ENCODE assay signal across 8 mouse cellular contexts in the genomic region with DNA sequence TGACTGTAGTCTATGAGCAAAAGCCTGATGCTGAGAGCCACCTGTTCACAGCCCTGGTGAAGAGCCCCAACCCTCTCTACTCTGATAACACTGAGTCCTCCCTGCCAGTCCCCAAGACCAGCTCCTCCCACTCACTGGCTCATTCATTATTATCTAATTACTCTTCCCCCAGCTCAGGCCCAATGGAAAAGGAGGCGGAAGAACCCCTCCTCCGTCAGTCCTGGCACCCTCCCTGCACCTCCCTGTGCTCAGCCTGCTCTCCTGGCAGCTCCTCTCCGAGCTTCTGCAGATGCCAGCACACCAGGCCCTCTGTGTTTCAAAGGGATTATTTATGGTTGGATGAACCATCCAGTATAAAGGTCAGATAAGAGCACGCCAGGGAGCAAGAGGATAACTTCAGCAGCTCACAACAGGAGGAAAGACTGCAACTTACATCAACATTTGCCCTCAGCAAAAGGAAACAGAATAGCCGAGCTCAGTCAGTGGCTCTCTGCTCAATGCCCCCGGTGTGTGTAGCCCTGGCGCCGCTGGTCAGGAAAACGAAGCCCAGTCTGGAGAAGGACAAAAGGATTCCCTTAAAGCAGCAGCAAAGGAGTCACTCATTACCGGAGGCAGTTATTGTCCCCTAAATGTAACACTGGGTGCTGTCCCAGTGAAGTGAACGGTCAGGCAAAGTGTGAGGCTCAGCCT. TPM values are rescaled to one million over a fixed set of nuclear protein-coding genes. Genes with fewer than 3 reads are reported as not detected.
DNase-seq lines count a peak whose midpoint lies in the region; ATAC-seq lines count a peak whose summit lies in the region.

No protein-coding gene starts in this region.

- H3K9me3 ChIP-seq in heart, embryonic 12.5 days (replicated peaks) = no peaks in the 10 kb centered on the region
- H3K9me3 ChIP-seq in liver, embryonic 11.5 days (ENCODE audit: control insufficient read depth, low read length) = no peaks in the 10 kb centered on the region

- ATAC-seq in erythroblast, adult 5-6 weeks (replicated peaks; ENCODE audit: low FRiP score, poor library complexity, severe bottlenecking) = peak; percentile 84
- ATAC-seq in heart, embryonic 12.5 days (ENCODE audit: insufficient number of reproducible peaks, low FRiP score) = peak; percentile 74
- peak; percentile 95 for ATAC-seq in liver, embryonic 11.5 days (replicated peaks; ENCODE audit: low FRiP score)

- H3K4me3 ChIP-seq in heart, embryonic 12.5 days = no peak overlapping the region
- H3K4me3 ChIP-seq in liver, embryonic 11.5 days (ENCODE audit: low read depth, low read length) = no peak overlapping the region

- WGBS in heart, embryonic 12.5 days = 25% methylated on average over 11 of the region's 11 CpGs
- 48% methylated on average over 11 of the region's 11 CpGs for WGBS in liver, embryonic 11.5 days

- H3K27ac ChIP-seq in heart, embryonic 12.5 days (ENCODE audit: poor library complexity, severe bottlenecking) = peak overlapping the region; percentile 90
- peak overlapping the region; percentile 70 for H3K27ac ChIP-seq in liver, embryonic 11.5 days (ENCODE audit: low read depth, low read length)

- H3K27me3 ChIP-seq in heart, embryonic 12.5 days (replicated peaks) = no peaks in the 10 kb centered on the region
- no peaks in the 10 kb centered on the region for H3K27me3 ChIP-seq in liver, embryonic 11.5 days (replicated peaks; ENCODE audit: control insufficient read depth, insufficient read depth, low read length)

- H3K4me1 ChIP-seq in heart, embryonic 12.5 days (replicated peaks) = peaks cover 48% of the 10 kb centered on the region
- peaks cover 21% of the 10 kb centered on the region for H3K4me1 ChIP-seq in liver, embryonic 11.5 days (replicated peaks; ENCODE audit: control insufficient read depth, insufficient read depth, low read length)

- H3K4me2 ChIP-seq in heart, embryonic 12.5 days = peak overlapping the region; percentile 39
- H3K4me2 ChIP-seq in liver, embryonic 11.5 days = peak overlapping the region; percentile 44

- DNase-seq in MN1 (ENCODE audit: low spot score) = peak; percentile 92
- peak; percentile 75 for DNase-seq in adrenal gland, postnatal 25 days
- peak; percentile 95 for DNase-seq in kidney, adult 9 months
- DNase-seq in liver, embryonic 11.5 days (ENCODE audit: low spot score) = no peak
- peak; percentile 95 for DNase-seq in retina, postnatal 1 day
- DNase-seq in spleen, adult 12 weeks (ENCODE audit: low spot score) = no peak

- H3K9ac ChIP-seq in heart, embryonic 12.5 days = peak overlapping the region; percentile 63
- H3K9ac ChIP-seq in liver, embryonic 11.5 days (ENCODE audit: low read depth, low read length) = 0 out of 2 replicates have a peak overlapping the region, but pooled peaks have one; percentile 38

- no peaks in the 10 kb centered on the region for H3K36me3 ChIP-seq in heart, embryonic 12.5 days
- H3K36me3 ChIP-seq in liver, embryonic 11.5 days (ENCODE audit: control insufficient read depth, insufficient read depth, low read length) = no peaks in the 10 kb centered on the region

RNA-seq across cellular contexts. Expression of gene Sema4d, which starts 16.4 kb away (rescaled TPM):
- 15.4 and 22.0 TPM in 2 replicates for total RNA-seq in adrenal gland, postnatal 25 days (2021)
- 14.8 and 18.8 TPM in 2 replicates for total RNA-seq in erythroblast, adult 5-6 weeks (2015; ENCODE audit: low replicate concordance)
- total RNA-seq in erythroblast, adult 5-6 weeks (2017; ENCODE audit: low replicate concordance) = 6.5 and 7.1 TPM in 2 replicates
- polyA plus RNA-seq in heart, embryonic 12.5 days (2016; fragmentation: Nextera tagmentation; extraction: Ambion mirVana) = 17.3 and 17.4 TPM in 2 replicates
- polyA plus RNA-seq in liver, embryonic 11.5 days (2014; fragmentation: Nextera tagmentation; extraction: Ambion mirVana) = 18.6 and 21.7 TPM in 2 replicates

Comparison
In these comparisons a context has a peak if more than half of its experiments do, and no peak if none do; other contexts are left out.
1. DNase-seq: peak in MN1 (single experiment), adrenal gland, postnatal 25 days (single experiment), kidney, adult 9 months (single experiment) and retina, postnatal 1 day (single experiment); none in liver, embryonic 11.5 days (single experiment) and spleen, adult 12 weeks (single experiment).
2. Peak in every context shown above with its lines, with median percentiles within 50 percentile points of each other: ATAC-seq.